ENCODE assay signal across 18 mouse cellular contexts in genomic region chr16:93033943-93034342, GRCm38 (mm10).
DNase-seq lines count a peak whose midpoint lies in the region; ATAC-seq and TF ChIP-seq lines count a peak whose summit lies in the region.
"Had no signal": no experiment of that assay in that cellular context is flagged by ENCODE, and none has a peak within 500 bp of the region (broad histone marks: within the 10 kb centered on the region; RNA-seq: fewer than 3 reads in every experiment).

No protein-coding gene starts in this region.

- no peaks in the 10 kb centered on the region for H3K9me3 ChIP-seq in midbrain, postnatal 0 days (ENCODE audit: low read length)
- H3K9me3 ChIP-seq: embryonic facial prominence, embryonic 10.5 days; forebrain, embryonic 13.5 days; hindbrain, embryonic 13.5 days; limb, embryonic 13.5 days; midbrain, embryonic 13.5 days had no signal

- no peak overlapping the region for H3K4me3 ChIP-seq in spleen, adult 2 months (ENCODE audit: extremely low read depth, insufficient read depth, insufficient read length)
- H3K4me3 ChIP-seq in cortical plate, adult 2 months (ENCODE audit: insufficient read depth, low read length): no peak overlapping the region
- H3K4me3 ChIP-seq in midbrain, postnatal 0 days (ENCODE audit: low read depth, low read length): no peak overlapping the region
- H3K4me3 ChIP-seq: embryonic facial prominence, embryonic 10.5 days; forebrain, embryonic 13.5 days; hindbrain, embryonic 13.5 days; layer of hippocampus, adult 2 months; limb, embryonic 13.5 days; midbrain, embryonic 13.5 days had no signal

- peaks cover 12% of the 10 kb centered on the region for H3K4me1 ChIP-seq in spleen, adult 2 months (ENCODE audit: control insufficient read depth, insufficient read depth, insufficient read length)
- no peaks in the 10 kb centered on the region; the same call in 1 of the 2 replicates for H3K4me1 ChIP-seq in cortical plate, adult 2 months (ENCODE audit: control insufficient read depth, insufficient read depth, low read length)
- H3K4me1 ChIP-seq in midbrain, postnatal 0 days (ENCODE audit: insufficient read depth, low read length): peaks cover 4% of the 10 kb centered on the region; the same call in 1 of the 2 replicates
- H3K4me1 ChIP-seq: embryonic facial prominence, embryonic 10.5 days; forebrain, embryonic 13.5 days; hindbrain, embryonic 13.5 days; limb, embryonic 13.5 days; midbrain, embryonic 13.5 days had no signal

- 0 out of 2 replicates have a peak overlapping the region, but pooled peaks have one; percentile 9 for H3K27ac ChIP-seq in spleen, adult 2 months (ENCODE audit: insufficient read depth, low read length)
- H3K27ac ChIP-seq in cortical plate, adult 2 months (ENCODE audit: insufficient read depth, low read length): 0 out of 2 replicates have a peak overlapping the region, but pooled peaks have one; percentile 29
- H3K27ac ChIP-seq in midbrain, postnatal 0 days (ENCODE audit: low read depth, low read length): no peak overlapping the region
- H3K27ac ChIP-seq: embryonic facial prominence, embryonic 10.5 days; forebrain, embryonic 13.5 days; hindbrain, embryonic 13.5 days; layer of hippocampus, adult 2 months; limb, embryonic 13.5 days; midbrain, embryonic 13.5 days had no signal

- H3K4me2 ChIP-seq in midbrain, postnatal 0 days (ENCODE audit: low read depth, low read length, poor library complexity, severe bottlenecking): no peak overlapping the region
- H3K4me2 ChIP-seq: forebrain, embryonic 13.5 days; hindbrain, embryonic 13.5 days; limb, embryonic 13.5 days; midbrain, embryonic 13.5 days had no signal

- peak; percentile 9 to 12 for DNase-seq in left cerebral cortex, postnatal 14 days (ENCODE audit: low spot score in 2 of 2)
- no peak for DNase-seq in left cerebral cortex, adult 18-20 months (ENCODE audit: low spot score in 2 of 2)
- no peak for DNase-seq in spleen, adult 2 months (ENCODE audit: low read depth in 1 of 2, low spot score in 2 of 2)
- no peak for DNase-seq in spleen, postnatal 4 days (ENCODE audit: low spot score in 2 of 2)
- DNase-seq in skeletal muscle tissue, adult 2 months (ENCODE audit: low read depth, low spot score): peak; percentile 26
- DNase-seq in embryo, embryonic 11 days: no peak
- no peak for DNase-seq in midbrain, postnatal 0 days (ENCODE audit: low spot score)
- DNase-seq: adrenal gland, postnatal 25 days; cerebellum, postnatal 14 days; thymus, postnatal 4 days had no signal

- TF ChIP-seq CTCF in spleen, adult 2 months (IDR thresholded peaks at IDR 0.05; ENCODE audit: extremely low read depth, insufficient read depth, insufficient read length, insufficient replicate concordance): no peak
- TF ChIP-seq CTCF in cortical plate, adult 2 months (IDR thresholded peaks at IDR 0.05; ENCODE audit: extremely low read depth, insufficient read depth, low read length): no peak
- TF ChIP-seq CTCF in midbrain, postnatal 0 days (IDR thresholded peaks at IDR 0.05): no peak

- ATAC-seq in midbrain, postnatal 0 days (ENCODE audit: low FRiP score): no peak
- ATAC-seq: forebrain, embryonic 13.5 days; intestine, embryonic 16.5 days; midbrain, embryonic 13.5 days had no signal

- TF ChIP-seq POLR2A in spleen, adult 2 months (IDR thresholded peaks at IDR 0.05; ENCODE audit: low read depth, low read length): no peak
- TF ChIP-seq POLR2A in cortical plate, adult 2 months (IDR thresholded peaks at IDR 0.05; ENCODE audit: extremely low read depth, insufficient read depth, low read length): no peak

- intact Hi-C loops in left cerebral cortex, postnatal 14 days (cut with DNase I): no loop called here

- WGBS in spleen, adult 2 months: 50% methylated on average over 3 of the region's 3 CpGs
- WGBS in midbrain, postnatal 0 days: 78% methylated on average over 3 of the region's 3 CpGs

- no peaks in the 10 kb centered on the region for H3K27me3 ChIP-seq in spleen, adult 2 months (ENCODE audit: control insufficient read depth, insufficient read depth, low read length)
- H3K27me3 ChIP-seq in midbrain, postnatal 0 days (ENCODE audit: insufficient read depth, low read length): no peaks in the 10 kb centered on the region
- H3K27me3 ChIP-seq: forebrain, embryonic 13.5 days; hindbrain, embryonic 13.5 days; limb, embryonic 13.5 days; midbrain, embryonic 13.5 days had no signal

- no peak overlapping the region for H3K9ac ChIP-seq in midbrain, postnatal 0 days (replicated peaks; ENCODE audit: low read length, poor library complexity, severe bottlenecking)
- H3K9ac ChIP-seq: forebrain, embryonic 13.5 days; hindbrain, embryonic 13.5 days; limb, embryonic 13.5 days; midbrain, embryonic 13.5 days had no signal

- no peaks in the 10 kb centered on the region for H3K36me3 ChIP-seq in spleen, adult 2 months (ENCODE audit: control insufficient read depth, insufficient read depth, low read length)
- H3K36me3 ChIP-seq in midbrain, postnatal 0 days (ENCODE audit: insufficient read depth, low read length): no peaks in the 10 kb centered on the region
- H3K36me3 ChIP-seq: embryonic facial prominence, embryonic 10.5 days; hindbrain, embryonic 13.5 days; limb, embryonic 13.5 days; midbrain, embryonic 13.5 days had no signal

Comparison
In these comparisons a context has a peak if more than half of its experiments do, and no peak if none do; other contexts are left out.
1. DNase-seq: peak in left cerebral cortex, postnatal 14 days (2 of 2) and skeletal muscle tissue, adult 2 months (single experiment); none in left cerebral cortex, adult 18-20 months (0 of 2), spleen, adult 2 months (0 of 2), spleen, postnatal 4 days (0 of 2), embryo, embryonic 11 days (single experiment) and midbrain, postnatal 0 days (single experiment).